Comparison of ENCODE assay signal across 18 mouse cellular contexts in the genomic region with DNA sequence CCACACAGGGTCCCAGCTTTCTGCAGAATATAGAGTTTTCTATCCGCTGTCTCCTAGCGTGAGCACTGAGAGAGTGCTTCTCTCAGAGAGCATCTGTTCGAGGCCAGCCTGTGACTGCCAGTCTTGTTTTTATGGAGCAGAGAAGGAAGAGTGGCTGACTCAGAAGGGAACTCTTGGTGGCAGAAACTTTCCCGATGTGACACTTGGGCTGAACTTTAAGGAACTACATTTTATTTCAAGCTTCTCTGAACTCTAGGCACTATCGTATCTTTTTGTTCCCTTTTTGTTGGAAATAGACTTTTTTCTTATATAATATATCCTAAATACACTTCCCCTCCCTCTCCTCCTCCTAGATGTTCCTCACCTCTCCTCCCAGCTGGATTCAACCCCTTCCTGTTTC.
"Had no signal": no experiment of that assay in that cellular context is flagged by ENCODE, and none has a peak within 500 bp of the region (broad histone marks: within the 10 kb centered on the region; RNA-seq: fewer than 3 reads in every experiment).

No protein-coding gene starts in this region.

- ATAC-seq: liver, postnatal 0 days; lung, postnatal 0 days; midbrain, embryonic 15.5 days had no signal

- H3K27ac ChIP-seq: limb, embryonic 15.5 days; liver, embryonic 14.5 days; midbrain, embryonic 12.5 days; midbrain, embryonic 15.5 days; neural tube, embryonic 12.5 days had no signal

- H3K27me3 ChIP-seq: kidney, embryonic 15.5 days; limb, embryonic 12.5 days; limb, embryonic 15.5 days; midbrain, embryonic 15.5 days; neural tube, embryonic 12.5 days had no signal

- H3K9ac ChIP-seq: kidney, embryonic 15.5 days; limb, embryonic 12.5 days; limb, embryonic 15.5 days; liver, embryonic 14.5 days; liver, postnatal 0 days; lung, embryonic 14.5 days; midbrain, embryonic 12.5 days; midbrain, embryonic 15.5 days; neural tube, embryonic 12.5 days had no signal

- DNase-seq: kidney, adult 11 months; kidney, adult 8-10 months; kidney, postnatal 10 days; kidney, postnatal 4 days; left cerebral cortex, postnatal 4 days; liver, postnatal 0 days; lung, embryonic 14.5 days; thymus, adult 2 months; thymus, postnatal 14 days had no signal

- H3K4me1 ChIP-seq: limb, embryonic 15.5 days; midbrain, embryonic 15.5 days had no signal

- H3K4me3 ChIP-seq: kidney, embryonic 15.5 days; limb, embryonic 12.5 days; limb, embryonic 15.5 days; midbrain, embryonic 12.5 days; midbrain, embryonic 15.5 days; neural tube, embryonic 12.5 days had no signal

- H3K4me2 ChIP-seq: kidney, embryonic 15.5 days; limb, embryonic 12.5 days; limb, embryonic 15.5 days; liver, embryonic 11.5 days; lung, embryonic 14.5 days; midbrain, embryonic 12.5 days; midbrain, embryonic 15.5 days; neural tube, embryonic 12.5 days had no signal

- H3K9me3 ChIP-seq: kidney, embryonic 15.5 days; limb, embryonic 12.5 days; limb, embryonic 15.5 days; midbrain, embryonic 12.5 days; midbrain, embryonic 15.5 days; neural tube, embryonic 12.5 days had no signal

- H3K36me3 ChIP-seq: kidney, embryonic 15.5 days; limb, embryonic 12.5 days; limb, embryonic 15.5 days; midbrain, embryonic 12.5 days; midbrain, embryonic 15.5 days; neural tube, embryonic 12.5 days had no signal
